Mouse (Mus musculus): ENCODE measurements around the gene Tbcel. TPM values are rescaled to one million over a fixed set of nuclear protein-coding genes. Genes with fewer than 3 reads are reported as not detected.

The Tbcel gene
- total RNA-seq, 2 experiments from 2014 or later: 17.0 to 17.6 TPM

GRCm38 (mm10) chr9:42385656-42386055, 122.0 kb downstream of the Tbcel start:
- no peak for DNase-seq

GRCm38 (mm10) chr9:42382628-42383347, 124.8 kb downstream of the Tbcel start:
- DNase-seq: no peak

- DNase-seq: no peak
Observed at GRCm38 (mm10) chr9:42382063-42382462, 125.5 kb downstream of the Tbcel start.

- DNase-seq: no peak
Observed at GRCm38 (mm10) chr9:42378071-42378470, 129.5 kb downstream of the Tbcel start.

GRCm38 (mm10) chr9:42377656-42378055, 130.0 kb downstream of the Tbcel start:
- DNase-seq: no peak

GRCm38 (mm10) chr9:42371670-42372368, 135.8 kb downstream of the Tbcel start:
- no peak for DNase-seq

Small RNA genes within 50 kb of the gene (microRNA-seq; reads per million reads assigned to microRNA genes)
- gene Gm44311 (ENCODE audit: borderline replicate concordance in 2 of 2): 0 reads per million in 2 experiments

Other genes with a start within 250 kb of the Tbcel start
- 10 to 100 TPM; 16.4 to 18.1 TPM for gene Sc5d, start 243.6 kb downstream of the Tbcel start, total RNA-seq (2021)
- gene Tecta, start 107.9 kb downstream of the Tbcel start, total RNA-seq (2021): under 1 TPM; 0.56 to 0.75 TPM

Data from gastrocnemius, postnatal 25 days (tissue).